Mouse (Mus musculus) midbrain, embryonic 15.5 days (tissue): ENCODE measurements around the gene Nt5dc1. TPM values are rescaled to one million over a fixed set of nuclear protein-coding genes. Genes with fewer than 3 reads are reported as not detected.

Experiments used
- ATAC-seq: fragments of 200-750 bp; cut with Nextera tagmentation; replicated peaks from 2 replicates; pipeline ENCODE4 v1.8.0; 2017; ENCODE audit warnings: moderate TSS enrichment
- H3K27ac ChIP-seq: fragments of 300-500 bp; sonication (generic); 2 replicates; pipeline ENCODE4 v1.5.1; 2015; ENCODE audit warnings: mild to moderate bottlenecking, inconsistent platforms
- H3K27me3 ChIP-seq: fragments of 300-500 bp; sonication (generic); replicated peaks from 2 replicates; pipeline ENCODE4 v1.6.1; 2015; ENCODE audit warnings: inconsistent platforms
- H3K36me3 ChIP-seq: fragments of 300-500 bp; sonication (generic); replicated peaks from 2 replicates; pipeline ENCODE4 v1.6.1; 2015; ENCODE audit warnings: inconsistent platforms
- H3K4me1 ChIP-seq: fragments of 300-500 bp; sonication (generic); 2 replicates; pipeline ENCODE4 v1.6.1; 2015; ENCODE audit warnings: inconsistent platforms
- H3K4me2 ChIP-seq: fragments of 300-500 bp; sonication (generic); 2 replicates; pipeline ENCODE4 v1.6.1; 2015; ENCODE audit warnings: inconsistent platforms, mild to moderate bottlenecking, moderate library complexity
- H3K4me3 ChIP-seq: fragments of 300-500 bp; sonication (generic); 2 replicates; pipeline ENCODE4 v1.5.1; 2015; ENCODE audit warnings: mild to moderate bottlenecking, inconsistent platforms
- H3K9ac ChIP-seq: fragments of 300-500 bp; sonication (generic); 2 replicates; pipeline ENCODE4 v1.6.1; 2015; ENCODE audit warnings: mild to moderate bottlenecking, inconsistent platforms
- H3K9me3 ChIP-seq: fragments of 300-500 bp; sonication (generic); 2 replicates; pipeline ENCODE4 v1.6.1; 2016; ENCODE audit warnings: inconsistent platforms
- WGBS: fragments of 180-500 bp; shearing (Covaris S2); methylation state at CpG from one replicate; pipeline ENCODE4 v1.1.7; 2015; ENCODE audit warnings: mixed read lengths; 5-methylcytosine and 5-hydroxymethylcytosine counted together
- polyA plus RNA-seq: library from polyadenylated mRNA; unstranded; fragments of >200 nt; fragmentation: Nextera tagmentation; extraction: Ambion mirVana; gene quantifications from 2 replicates; pipeline ENCODE4 v1.2.1, GENCODE M21; 2015

Nt5dc1 gene
- polyA plus RNA-seq, 1 experiment from 2014 or later, result 1.7 TPM

DNA sequence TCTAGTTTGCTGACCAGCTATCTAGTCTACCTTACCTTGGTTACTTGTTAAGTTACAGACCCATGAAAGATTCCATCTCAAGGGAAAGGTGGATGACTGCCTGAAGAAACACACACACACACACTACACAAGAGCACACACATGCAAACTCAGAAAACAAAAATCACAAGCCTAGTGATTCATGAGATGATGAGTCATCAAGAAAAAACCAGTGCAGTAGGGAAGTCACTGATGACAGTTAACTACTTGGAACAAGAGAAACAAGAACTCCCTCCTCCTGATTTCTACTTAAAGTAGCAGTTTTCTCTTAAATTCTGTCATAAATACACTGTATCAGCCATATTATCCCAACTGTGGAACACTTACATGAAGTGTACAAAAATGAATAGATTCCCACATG is 111.3 kb downstream of the Nt5dc1 start:
- Histone ChIP-seq H3K27ac (no peak overlapping the region), H3K4me1 (peaks cover 11% of the 10 kb centered on the region), H3K9ac (no peak overlapping the region), H3K36me3 (no peaks in the 10 kb centered on the region; the same call in 1 of the 2 replicates), H3K4me2 (no peak overlapping the region), H3K4me3 (no peak overlapping the region), H3K27me3 (no peaks in the 10 kb centered on the region), H3K9me3 (no peaks in the 10 kb centered on the region)
- ATAC-seq, result no peak

- H3K4me1 ChIP-seq, result peaks cover 39% of the 10 kb centered on the region
- no peaks in the 10 kb centered on the region for H3K27me3 ChIP-seq
- peak overlapping the region; percentile 48 for H3K9ac ChIP-seq
- H3K4me3 ChIP-seq, result peak overlapping the region; percentile 76
- no peak for ATAC-seq
- no peaks in the 10 kb centered on the region for H3K9me3 ChIP-seq
- peak overlapping the region; percentile 97 for H3K4me2 ChIP-seq
- peak overlapping the region; percentile 63 for H3K27ac ChIP-seq
- no peaks in the 10 kb centered on the region for H3K36me3 ChIP-seq
- WGBS, result 5% methylated on average over 5 of the region's 5 CpGs
Measured at GRCm38 (mm10) chr10:34300368-34300767, 118.0 kb downstream of the Nt5dc1 start.

- no peaks in the 10 kb centered on the region for H3K36me3 ChIP-seq
- peaks cover 38% of the 10 kb centered on the region for H3K4me1 ChIP-seq
- no peaks in the 10 kb centered on the region for H3K27me3 ChIP-seq
- no peaks in the 10 kb centered on the region for H3K9me3 ChIP-seq
- peak overlapping the region; percentile 96 for H3K9ac ChIP-seq
- peak; percentile 0; the same call in 1 of the 2 replicates for ATAC-seq
- WGBS, result 43% methylated on average over 25 of the region's 25 CpGs
- peak overlapping the region; percentile 98 for H3K27ac ChIP-seq
- peak overlapping the region; percentile 97 for H3K4me2 ChIP-seq
- H3K4me3 ChIP-seq, result peak overlapping the region; percentile 76
Measured at GRCm38 (mm10) chr10:34297980-34298753, 120.2 kb downstream of the Nt5dc1 start.

- H3K4me3 ChIP-seq, result peak within 1 kb of the TSS; percentile 76
- peak; percentile 99 for ATAC-seq
- under 1% methylated on average over 38 of the region's 38 CpGs for WGBS
- peak within 1 kb of the TSS; percentile 97 for H3K4me2 ChIP-seq
- H3K9me3 ChIP-seq, result no peaks in the 10 kb centered on the region
- peak within 1 kb of the TSS; percentile 98 for H3K27ac ChIP-seq
- H3K27me3 ChIP-seq, result no peaks in the 10 kb centered on the region
- peaks cover 32% of the 10 kb centered on the region for H3K4me1 ChIP-seq
- no peaks in the 10 kb centered on the region for H3K36me3 ChIP-seq
- H3K9ac ChIP-seq, result peak within 1 kb of the TSS; percentile 96
Measured at GRCm38 (mm10) chr10:34297299-34297979, 120.9 kb downstream of the Nt5dc1 start, which contains the start of gene Tspyl4. Gene Tspyl4, plus strand, starts transcription at chr10:34297442.

GRCm38 (mm10) chr10:34296911-34297298 is 121.4 kb downstream of the Nt5dc1 start:
- WGBS, result 3% methylated on average over 13 of the region's 13 CpGs
- no peaks in the 10 kb centered on the region for H3K9me3 ChIP-seq
- peak overlapping the region; percentile 96 for H3K9ac ChIP-seq
- peak overlapping the region; percentile 97 for H3K4me2 ChIP-seq
- peak overlapping the region; percentile 76 for H3K4me3 ChIP-seq
- H3K27me3 ChIP-seq, result no peaks in the 10 kb centered on the region
- peak; percentile 40 for ATAC-seq
- peak overlapping the region; percentile 98 for H3K27ac ChIP-seq
- H3K4me1 ChIP-seq, result peaks cover 27% of the 10 kb centered on the region
- no peaks in the 10 kb centered on the region for H3K36me3 ChIP-seq

- H3K4me3 ChIP-seq, result peak overlapping the region; percentile 94
- WGBS, result 3% methylated on average over 47 of the region's 47 CpGs
- H3K36me3 ChIP-seq, result no peaks in the 10 kb centered on the region; the same call in 1 of the 2 replicates
- peaks cover 21% of the 10 kb centered on the region for H3K4me1 ChIP-seq
- peak overlapping the region; percentile 96 for H3K9ac ChIP-seq
- peak overlapping the region; percentile 92 for H3K27ac ChIP-seq
- H3K4me2 ChIP-seq, result peak overlapping the region; percentile 91
- H3K9me3 ChIP-seq, result no peaks in the 10 kb centered on the region
- peak; percentile 7 for ATAC-seq
- no peaks in the 10 kb centered on the region for H3K27me3 ChIP-seq
Measured at GRCm38 (mm10) chr10:34282420-34283238, 135.7 kb downstream of the Nt5dc1 start.

DNA sequence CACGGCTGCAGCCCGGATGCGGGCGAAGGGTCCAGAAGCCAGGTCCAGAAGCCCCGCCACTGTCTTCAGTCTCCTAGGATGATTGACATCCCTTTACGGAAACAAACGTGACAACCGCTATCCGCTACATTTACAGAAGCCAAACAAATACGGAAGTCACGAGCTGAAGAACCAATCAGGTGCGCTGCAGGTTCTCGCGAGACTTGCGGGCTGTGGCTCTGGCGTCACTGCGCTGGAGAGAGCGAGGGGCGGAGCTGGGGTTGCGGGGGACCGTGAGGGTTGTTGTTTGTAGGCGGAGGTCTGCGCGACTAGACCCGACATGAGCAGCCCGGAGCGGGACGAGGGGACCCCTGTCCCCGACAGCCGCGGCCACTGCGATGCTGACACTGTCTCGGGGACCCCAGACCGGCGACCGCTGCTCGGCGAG is 136.4 kb downstream of the Nt5dc1 start, which contains the start of gene Tspyl1:
Tspyl1 (plus strand) TSS at position 229 of the 427 bp plus-strand sequence.
- peaks cover 21% of the 10 kb centered on the region for H3K4me1 ChIP-seq
- H3K4me3 ChIP-seq, result peak within 1 kb of the TSS; percentile 94
- no peaks in the 10 kb centered on the region for H3K9me3 ChIP-seq
- H3K27ac ChIP-seq, result peak within 1 kb of the TSS; percentile 92
- peak within 1 kb of the TSS; percentile 96 for H3K9ac ChIP-seq
- H3K36me3 ChIP-seq, result no peaks in the 10 kb centered on the region
- ATAC-seq, result peak; percentile 98
- no peaks in the 10 kb centered on the region for H3K27me3 ChIP-seq
- H3K4me2 ChIP-seq, result peak within 1 kb of the TSS; percentile 91
- WGBS, result under 1% methylated on average over 38 of the region's 38 CpGs

GRCm38 (mm10) chr10:34281211-34281961 is 137.0 kb downstream of the Nt5dc1 start:
- Histone ChIP-seq H3K36me3 (no peaks in the 10 kb centered on the region), H3K9ac (peak overlapping the region; percentile 96), H3K4me3 (peak overlapping the region; percentile 94), H3K27me3 (no peaks in the 10 kb centered on the region), H3K9me3 (no peaks in the 10 kb centered on the region), H3K4me1 (peaks cover 21% of the 10 kb centered on the region), H3K4me2 (peak overlapping the region; percentile 74), H3K27ac (peak overlapping the region; percentile 92)
- ATAC-seq, result peak; percentile 69
- WGBS, result 20% methylated on average over 14 of the region's 14 CpGs

DNA sequence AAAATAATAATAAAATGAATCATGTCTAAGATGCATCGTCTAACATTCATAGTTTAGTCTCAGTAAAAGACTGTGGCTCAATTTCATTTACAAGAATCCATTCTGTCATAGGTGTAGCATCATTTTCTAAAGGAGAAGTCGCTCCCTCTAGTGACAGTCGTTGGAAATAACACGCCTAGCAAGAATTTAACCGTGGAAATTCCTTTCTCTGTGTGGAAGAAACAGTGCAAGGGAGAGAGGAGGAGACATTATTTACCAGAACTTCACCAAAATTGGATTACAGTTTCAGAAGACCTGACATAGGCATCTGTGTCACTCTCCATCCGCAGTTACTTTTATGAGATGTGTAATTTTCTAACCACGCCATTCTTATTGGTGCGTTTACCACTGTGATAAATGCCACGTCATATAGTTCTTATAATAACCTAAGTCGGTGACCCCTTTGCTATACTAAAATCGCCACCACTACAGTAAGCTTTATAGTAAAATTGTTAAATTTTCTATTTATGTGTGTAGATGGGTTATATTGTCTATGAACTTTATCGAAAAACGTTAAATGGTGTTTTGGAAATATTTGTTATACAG is 137.7 kb downstream of the Nt5dc1 start:
- no peaks in the 10 kb centered on the region for H3K9me3 ChIP-seq
- H3K27ac ChIP-seq, result peak overlapping the region; percentile 63; the same call in 1 of the 2 replicates
- ATAC-seq, result peak; percentile 11; the same call in 1 of the 2 replicates
- H3K4me2 ChIP-seq, result peak overlapping the region; percentile 74
- peaks cover 21% of the 10 kb centered on the region for H3K4me1 ChIP-seq
- H3K36me3 ChIP-seq, result no peaks in the 10 kb centered on the region
- peak overlapping the region; percentile 31 for H3K4me3 ChIP-seq
- H3K9ac ChIP-seq, result peak overlapping the region; percentile 43; the same call in 1 of the 2 replicates
- no peaks in the 10 kb centered on the region for H3K27me3 ChIP-seq
- WGBS, result 24% methylated on average over 13 of the region's 13 CpGs

DNA sequence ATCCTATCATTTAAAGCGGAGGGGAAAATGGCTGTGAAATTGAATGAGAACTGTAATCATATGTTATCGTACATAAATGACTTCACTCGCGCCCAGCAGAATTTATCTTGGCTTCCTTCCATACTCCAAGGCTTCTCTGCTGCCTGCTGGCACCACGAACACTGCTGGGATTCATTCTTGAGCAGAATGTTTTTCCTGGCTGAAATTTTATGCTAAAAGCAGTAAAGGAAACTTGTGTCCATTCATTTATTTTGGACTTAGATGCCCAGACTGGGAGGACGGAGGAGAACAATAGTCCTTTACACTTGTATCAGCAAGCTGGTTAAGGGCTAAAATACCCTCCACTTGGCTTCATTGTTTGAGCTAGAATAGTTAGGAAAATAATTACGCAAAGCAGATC is 146.7 kb downstream of the Nt5dc1 start:
- no peak for ATAC-seq
- no peaks in the 10 kb centered on the region for H3K36me3 ChIP-seq
- H3K27me3 ChIP-seq, result no peaks in the 10 kb centered on the region
- H3K27ac ChIP-seq, result no peak overlapping the region
- no peak overlapping the region for H3K4me3 ChIP-seq
- H3K9me3 ChIP-seq, result no peaks in the 10 kb centered on the region
- no peak overlapping the region for H3K4me2 ChIP-seq
- 58% methylated on average over 7 of the region's 7 CpGs for WGBS
- no peaks in the 10 kb centered on the region for H3K4me1 ChIP-seq
- H3K9ac ChIP-seq, result no peak overlapping the region
